Comparison of ENCODE assay signal across 8 mouse cellular contexts in the genomic region with DNA sequence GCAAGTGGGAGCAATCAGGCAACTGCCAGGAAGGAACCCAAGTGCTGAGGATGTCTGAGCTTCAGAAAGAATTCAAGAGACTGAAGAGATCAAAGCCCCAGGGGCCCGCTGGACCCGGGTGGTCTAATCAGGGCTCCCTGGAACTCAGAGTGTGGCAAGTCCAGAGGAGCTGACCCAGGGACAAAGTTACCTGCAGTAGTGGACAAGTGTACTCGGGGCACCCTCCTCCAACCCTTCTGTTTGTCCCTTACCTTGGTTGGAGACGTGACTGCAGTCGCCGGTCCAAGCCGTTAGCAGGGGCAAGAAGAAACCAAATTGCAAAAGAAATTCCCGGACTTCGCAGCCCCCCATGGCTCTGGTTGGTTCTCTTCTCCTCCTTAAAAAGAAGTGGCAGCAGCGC. TPM values are rescaled to one million over a fixed set of nuclear protein-coding genes. Genes with fewer than 3 reads are reported as not detected.
DNase-seq lines count a peak whose midpoint lies in the region; ATAC-seq and TF ChIP-seq lines count a peak whose summit lies in the region.
"Had no signal": no experiment of that assay in that cellular context is flagged by ENCODE, and none has a peak within 500 bp of the region (broad histone marks: within the 10 kb centered on the region; RNA-seq: fewer than 3 reads in every experiment).

No protein-coding gene starts in this region.

- 0 out of 2 replicates have a peak, but pooled peaks have one; percentile 11 for ATAC-seq in liver, embryonic 11.5 days (replicated peaks; ENCODE audit: low FRiP score)
- no peak for ATAC-seq in liver, postnatal 0 days
- ATAC-seq in forebrain, embryonic 11.5 days (replicated peaks; ENCODE audit: low FRiP score): no peak
- ATAC-seq in limb, embryonic 11.5 days (ENCODE audit: insufficient number of reproducible peaks, low FRiP score, low TSS enrichment, low read depth): no peak
- ATAC-seq in stomach, embryonic 15.5 days (ENCODE audit: insufficient read depth, low FRiP score, low read depth): no peak

- 7% methylated on average over 10 of the region's 10 CpGs for WGBS in liver, embryonic 11.5 days
- WGBS in liver, postnatal 0 days (ENCODE audit: insufficient replicate concordance): 4% methylated on average over 10 of the region's 10 CpGs
- 3% methylated on average over 10 of the region's 10 CpGs for WGBS in forebrain, embryonic 11.5 days
- WGBS in limb, embryonic 11.5 days: 1% methylated on average over 10 of the region's 10 CpGs
- under 1% methylated on average over 10 of the region's 10 CpGs for WGBS in stomach, embryonic 15.5 days

- no peak for DNase-seq in liver, embryonic 11.5 days (ENCODE audit: low spot score)
- no peak for DNase-seq in liver, postnatal 0 days
- peak; percentile 51 for DNase-seq in forebrain, embryonic 11.5 days (ENCODE audit: low spot score)
- DNase-seq in limb, embryonic 11.5 days (ENCODE audit: low spot score): no peak
- no peak for DNase-seq in ovary, postnatal 36 days (ENCODE audit: low spot score)
- DNase-seq in layer of hippocampus, postnatal 36 days: no peak

- no peaks in the 10 kb centered on the region for H3K36me3 ChIP-seq in liver, embryonic 11.5 days (ENCODE audit: control insufficient read depth, insufficient read depth, low read length)
- no peaks in the 10 kb centered on the region for H3K36me3 ChIP-seq in liver, postnatal 0 days (replicated peaks; ENCODE audit: insufficient read depth, low read length)
- no peaks in the 10 kb centered on the region for H3K36me3 ChIP-seq in forebrain, embryonic 11.5 days (ENCODE audit: control insufficient read depth, insufficient read depth, low read length)
- no peaks in the 10 kb centered on the region for H3K36me3 ChIP-seq in limb, embryonic 11.5 days (ENCODE audit: control insufficient read depth, insufficient read depth, low read length)
- no peaks in the 10 kb centered on the region for H3K36me3 ChIP-seq in stomach, embryonic 15.5 days

- no peak for TF ChIP-seq CTCF in liver, postnatal 0 days (IDR thresholded peaks at IDR 0.05; ENCODE audit: low read depth)

- no peaks in the 10 kb centered on the region for H3K9me3 ChIP-seq in liver, embryonic 11.5 days (ENCODE audit: control insufficient read depth, low read length)
- H3K9me3 ChIP-seq in liver, postnatal 0 days (ENCODE audit: low read length): no peaks in the 10 kb centered on the region
- H3K9me3 ChIP-seq in forebrain, embryonic 11.5 days (ENCODE audit: control insufficient read depth, low read length): no peaks in the 10 kb centered on the region
- H3K9me3 ChIP-seq in limb, embryonic 11.5 days (ENCODE audit: control insufficient read depth, low read length): no peaks in the 10 kb centered on the region
- no peaks in the 10 kb centered on the region for H3K9me3 ChIP-seq in stomach, embryonic 15.5 days

- TF ChIP-seq EP300 in liver, postnatal 0 days (IDR thresholded peaks at IDR 0.05; ENCODE audit: low read depth): no peak

- H3K4me1 ChIP-seq in liver, embryonic 11.5 days (replicated peaks; ENCODE audit: control insufficient read depth, insufficient read depth, low read length): no peaks in the 10 kb centered on the region
- H3K4me1 ChIP-seq in liver, postnatal 0 days (ENCODE audit: insufficient read depth): no peaks in the 10 kb centered on the region
- no peaks in the 10 kb centered on the region; the same call in 1 of the 2 replicates for H3K4me1 ChIP-seq in forebrain, embryonic 11.5 days (replicated peaks; ENCODE audit: control insufficient read depth, insufficient read depth, low read length)
- no peaks in the 10 kb centered on the region for H3K4me1 ChIP-seq in limb, embryonic 11.5 days (ENCODE audit: control insufficient read depth, insufficient read depth, low read length)
- H3K4me1 ChIP-seq in stomach, embryonic 15.5 days: peaks cover 17% of the 10 kb centered on the region; the same call in 1 of the 2 replicates

- H3K4me3 ChIP-seq in liver, embryonic 11.5 days (ENCODE audit: low read depth, low read length): peak overlapping the region; percentile 28
- no peak overlapping the region for H3K4me3 ChIP-seq in liver, postnatal 0 days (ENCODE audit: low read depth, low read length)
- peak overlapping the region; percentile 39 for H3K4me3 ChIP-seq in forebrain, embryonic 11.5 days (ENCODE audit: low read depth, low read length)
- H3K4me3 ChIP-seq in limb, embryonic 11.5 days (ENCODE audit: low read depth, low read length): peak overlapping the region; percentile 38
- peak overlapping the region; percentile 38 for H3K4me3 ChIP-seq in stomach, embryonic 15.5 days (replicated peaks)

- no peak overlapping the region for H3K27ac ChIP-seq in liver, embryonic 11.5 days (ENCODE audit: low read depth, low read length)
- H3K27ac ChIP-seq in liver, postnatal 0 days (ENCODE audit: low read depth): no peak overlapping the region
- H3K27ac ChIP-seq in forebrain, embryonic 11.5 days (ENCODE audit: low read depth, low read length): no peak overlapping the region
- no peak overlapping the region for H3K27ac ChIP-seq in limb, embryonic 11.5 days (replicated peaks; ENCODE audit: low read depth, low read length)
- H3K27ac ChIP-seq in stomach, embryonic 15.5 days: no peak overlapping the region

- H3K9ac ChIP-seq in liver, embryonic 11.5 days (ENCODE audit: low read depth, low read length): no peak overlapping the region
- H3K9ac ChIP-seq in liver, postnatal 0 days (replicated peaks): no peak overlapping the region
- H3K9ac ChIP-seq in forebrain, embryonic 11.5 days (ENCODE audit: low read length): peak overlapping the region; percentile 44
- H3K9ac ChIP-seq in limb, embryonic 11.5 days (ENCODE audit: low read length): peak overlapping the region; percentile 37; the same call in 1 of the 2 replicates
- no peak overlapping the region for H3K9ac ChIP-seq in stomach, embryonic 15.5 days

- H3K27me3 ChIP-seq in liver, embryonic 11.5 days (replicated peaks; ENCODE audit: control insufficient read depth, insufficient read depth, low read length): peaks cover 28% of the 10 kb centered on the region
- 0 out of 2 replicates have a peak, but pooled peaks cover 10% of the 10 kb centered on the region for H3K27me3 ChIP-seq in liver, postnatal 0 days (ENCODE audit: insufficient read depth, low read length)
- peaks cover 6% of the 10 kb centered on the region for H3K27me3 ChIP-seq in forebrain, embryonic 11.5 days (ENCODE audit: control insufficient read depth, insufficient read depth, low read length)
- H3K27me3 ChIP-seq in limb, embryonic 11.5 days (ENCODE audit: control insufficient read depth, insufficient read depth, low read length): peaks cover 22% of the 10 kb centered on the region
- H3K27me3 ChIP-seq in stomach, embryonic 15.5 days (replicated peaks): peaks cover 20% of the 10 kb centered on the region

- peak overlapping the region; percentile 57 for H3K4me2 ChIP-seq in liver, embryonic 11.5 days
- H3K4me2 ChIP-seq in liver, postnatal 0 days (ENCODE audit: low read depth, low read length): no peak overlapping the region
- peak overlapping the region; percentile 93 for H3K4me2 ChIP-seq in forebrain, embryonic 11.5 days (ENCODE audit: low read depth, low read length, severe bottlenecking)
- H3K4me2 ChIP-seq in limb, embryonic 11.5 days (ENCODE audit: low read depth, severe bottlenecking): peak overlapping the region; percentile 89
- H3K4me2 ChIP-seq in stomach, embryonic 15.5 days: peak overlapping the region; percentile 85

RNA-seq across cellular contexts. Expression of a gene that starts 0.7 kb away (rescaled TPM):
- polyA plus RNA-seq in liver, embryonic 11.5 days (2014; fragmentation: Nextera tagmentation; extraction: Ambion mirVana): not detected in 2 replicates
- polyA plus RNA-seq in liver, postnatal 0 days (2015; fragmentation: Nextera tagmentation; extraction: Ambion mirVana): not detected in 2 replicates
- polyA plus RNA-seq in forebrain, embryonic 11.5 days (2014; fragmentation: Nextera tagmentation; extraction: Ambion mirVana): 0.68 TPM in 2 replicates
- 0.33 and 0.70 TPM in 2 replicates for polyA plus RNA-seq in limb, embryonic 11.5 days (2014; fragmentation: Nextera tagmentation; extraction: Ambion mirVana)
- polyA plus RNA-seq in stomach, embryonic 15.5 days (2015; fragmentation: Nextera tagmentation; extraction: Ambion mirVana): 0.32 and 0.35 TPM in 2 replicates
- total RNA-seq in layer of hippocampus, postnatal 36 days (2021): 100 to 1,000 TPM; 209 to 210 TPM
- polyA plus RNA-seq: large intestine, adult 2 months had no signal

Comparison
In these comparisons a context has a peak if more than half of its experiments do, and no peak if none do; other contexts are left out.
1. H3K9ac ChIP-seq: peak in forebrain, embryonic 11.5 days (single experiment) and limb, embryonic 11.5 days (single experiment); none in liver, embryonic 11.5 days (single experiment), liver, postnatal 0 days (single experiment) and stomach, embryonic 15.5 days (single experiment).